Mouse (Mus musculus) liver, embryonic 14.5 days (tissue): Measurements from ENCODE around the gene Rom1. TPM values are rescaled to one million over a fixed set of nuclear protein-coding genes. Genes with fewer than 3 reads are reported as not detected.

Source experiments
- ATAC-seq: fragments of 200-750 bp; cut with Nextera tagmentation; 2 replicates; pipeline ENCODE4 v1.8.0; 2017; ENCODE audit warnings: moderate number of reproducible peaks, mild to moderate bottlenecking, moderate library complexity; ENCODE audit not compliant: insufficient read depth
- DNase-seq, 3 experiments: peaks; one replicate each; pipeline ENCODE4 v3.0.0-alpha.2; 2012 to 2013; ENCODE audit warnings: low read depth in 3 of 3, low spot score in 3 of 3
- H3K27ac ChIP-seq: fragments of 300-500 bp; sonication (generic); 2 replicates; pipeline ENCODE4 v1.5.1; 2014; ENCODE audit warnings: moderate library complexity, mild to moderate bottlenecking, control low read depth, inconsistent platforms
- H3K27me3 ChIP-seq: fragments of 300-500 bp; sonication (generic); 2 replicates; pipeline ENCODE4 v1.6.1; 2014; ENCODE audit warnings: mild to moderate bottlenecking, low read length, moderate library complexity; ENCODE audit not compliant: control insufficient read depth, insufficient read depth
- H3K36me3 ChIP-seq: fragments of 300-500 bp; sonication (generic); replicated peaks from 2 replicates; pipeline ENCODE4 v1.6.1; 2014; ENCODE audit warnings: low read depth; ENCODE audit not compliant: control insufficient read depth, insufficient read depth
- H3K4me1 ChIP-seq, 2 experiments: fragments of 200-500 bp in 1 of 2; fragments of 300-500 bp in 1 of 2; sonication (generic) in 1 of 2; replicated peaks; 2 replicates each; pipeline ENCODE4 v1.6.1; 2012 to 2014; ENCODE audit warnings: antibody characterized with exemption in 1 of 2, inconsistent platforms in 1 of 2, low read length in 1 of 2; ENCODE audit not compliant: control insufficient read depth in 2 of 2, insufficient read depth in 2 of 2
- H3K4me2 ChIP-seq: fragments of 300-500 bp; sonication (generic); 2 replicates; pipeline ENCODE4 v1.6.1; 2014; ENCODE audit warnings: low read depth, mild to moderate bottlenecking, control low read depth, moderate library complexity
- H3K4me3 ChIP-seq, 2 experiments: fragments of 200-500 bp in 1 of 2; fragments of 300-500 bp in 1 of 2; sonication (generic) in 1 of 2; 2 replicates each; pipeline ENCODE4 v1.5.1; 2012 to 2014; ENCODE audit warnings: low read depth in 2 of 2, low read length in 2 of 2, mild to moderate bottlenecking in 2 of 2, control low read depth in 1 of 2, inconsistent platforms in 1 of 2, moderate library complexity in 1 of 2; ENCODE audit not compliant: insufficient read depth in 1 of 2
- H3K9ac ChIP-seq: fragments of 300-500 bp; sonication (generic); replicated peaks from 2 replicates; pipeline ENCODE4 v1.6.1; 2014; ENCODE audit warnings: mild to moderate bottlenecking, control low read depth, moderate library complexity
- H3K9me3 ChIP-seq: fragments of 300-500 bp; sonication (generic); 2 replicates; pipeline ENCODE4 v1.6.1; 2016; ENCODE audit warnings: low read length, mixed read lengths; ENCODE audit not compliant: control insufficient read depth
- CTCF ChIP-seq: IDR thresholded peaks from 2 replicates; pipeline ENCODE4 v1.5.1; 2016; ENCODE audit warnings: antibody characterized with exemption, low read depth, control low read depth
- EP300 ChIP-seq: IDR thresholded peaks from 2 replicates; pipeline ENCODE4 v1.6.1; 2016; ENCODE audit warnings: antibody characterized with exemption, low read depth
- WGBS: fragments of 180-500 bp; shearing (Covaris S2); extraction: QIAGEN DNeasy Blood & Tissue Kit; methylation state at CpG from one replicate; pipeline ENCODE4 v1.1.7; 2014; ENCODE audit not compliant: insufficient replicate concordance; 5-methylcytosine and 5-hydroxymethylcytosine counted together
- polyA plus RNA-seq, 2 experiments: library from polyadenylated mRNA; depleted of rRNA in 1 of 2; stranded (reverse) in 1 of 2; unstranded in 1 of 2; fragments of >200 nt; fragmentation: Nextera tagmentation in 1 of 2; extraction: Ambion mirVana in 1 of 2; gene quantifications; 2 replicates each; pipeline versions ENCODE4 v1.2.1 to v1.2.3; 2012 to 2014

Gene Rom1
- polyA plus RNA-seq, 2 experiments = 1.4 to 2.8 TPM

GRCm38 (mm10) chr19:8926766-8927165 lies 2.4 kb downstream of the Rom1 start:
- 57% methylated on average over 2 of the region's 2 CpGs for WGBS
- Histone ChIP-seq H3K27me3 (no peaks in the 10 kb centered on the region), H3K4me1 (peaks cover 27 to 37% of the 10 kb centered on the region in 2 experiments), H3K4me3 (no peak overlapping the region), H3K27ac (no peak overlapping the region), H3K36me3 (peaks cover 8% of the 10 kb centered on the region), H3K9me3 (no peaks in the 10 kb centered on the region), H3K9ac (no peak overlapping the region), H3K4me2 (no peak overlapping the region)
- TF ChIP-seq EP300 (no peak), CTCF (no peak)
- no peak for DNase-seq
- ATAC-seq = no peak

- ATAC-seq = no peak
- Histone ChIP-seq H3K4me3 (peak overlapping the region in 1 of 2 experiments; percentile 85; a peak in 2 of 4 replicates), H3K36me3 (peaks cover 4% of the 10 kb centered on the region), H3K4me2 (peak overlapping the region; percentile 98), H3K4me1 (peaks cover 17 to 22% of the 10 kb centered on the region in 2 experiments), H3K27ac (peak overlapping the region; percentile 92; the same call in 1 of the 2 replicates), H3K9me3 (no peaks in the 10 kb centered on the region), H3K27me3 (no peaks in the 10 kb centered on the region), H3K9ac (peak overlapping the region; percentile 75)
- 71% methylated on average over 9 of the region's 9 CpGs for WGBS
- DNase-seq = no peak
- no peak for TF ChIP-seq CTCF
- no peak for TF ChIP-seq EP300
These were observed 7.4 kb downstream of the Rom1 start for GRCm38 (mm10) chr19:8921741-8922140.

- 3% methylated on average over 6 of the region's 6 CpGs for WGBS
- H3K36me3 ChIP-seq = peaks cover 11% of the 10 kb centered on the region
- peak overlapping the region; percentile 98 for H3K4me2 ChIP-seq
- H3K27ac ChIP-seq = peak overlapping the region; percentile 92
- no peaks in the 10 kb centered on the region for H3K9me3 ChIP-seq
- H3K27me3 ChIP-seq = no peaks in the 10 kb centered on the region
- ATAC-seq = no peak
- H3K4me3 ChIP-seq = peak overlapping the region; percentile 85 to 94
- DNase-seq = peak; percentile 65 to 70 (median 68)
- peaks cover 17 to 19% of the 10 kb centered on the region in 2 experiments for H3K4me1 ChIP-seq
- H3K9ac ChIP-seq = peak overlapping the region; percentile 75
- TF ChIP-seq CTCF (no peak), EP300 (no peak)
These were observed 8.3 kb downstream of the Rom1 start for GRCm38 (mm10) chr19:8920836-8921291.

- H3K27me3 ChIP-seq = no peaks in the 10 kb centered on the region
- H3K27ac ChIP-seq = peak within 1 kb of the TSS; percentile 92
- H3K9ac ChIP-seq = peak within 1 kb of the TSS; percentile 75
- DNase-seq = peak; percentile 81 to 82 (median 81)
- WGBS = 1% methylated on average over 49 of the region's 50 CpGs
- no peaks in the 10 kb centered on the region for H3K9me3 ChIP-seq
- H3K4me3 ChIP-seq = peak within 1 kb of the TSS; percentile 85 to 94
- peaks cover 18% of the 10 kb centered on the region for H3K36me3 ChIP-seq
- peak; percentile 95 for ATAC-seq
- peaks cover 17 to 19% of the 10 kb centered on the region in 2 experiments for H3K4me1 ChIP-seq
- TF ChIP-seq EP300 (no peak), CTCF (no peak)
- H3K4me2 ChIP-seq = peak within 1 kb of the TSS; percentile 98
These were observed 9.0 kb downstream of the Rom1 start, which contains the start of gene B3gat3 for GRCm38 (mm10) chr19:8920073-8920736. TSS of gene B3gat3 (plus strand) at chr19:8920374.

GRCm38 (mm10) chr19:8919684-8920072 lies 9.5 kb downstream of the Rom1 start:
- H3K27me3 ChIP-seq = no peaks in the 10 kb centered on the region
- DNase-seq = no peak
- no peak for TF ChIP-seq EP300
- no peak for TF ChIP-seq CTCF
- peaks cover 23% of the 10 kb centered on the region for H3K36me3 ChIP-seq
- H3K4me3 ChIP-seq = peak overlapping the region; percentile 85 to 94
- ATAC-seq = no peak
- H3K27ac ChIP-seq = peak overlapping the region; percentile 92
- 67% methylated on average over 6 of the region's 6 CpGs for WGBS
- H3K4me1 ChIP-seq = peaks cover 17 to 19% of the 10 kb centered on the region in 2 experiments
- H3K9me3 ChIP-seq = no peaks in the 10 kb centered on the region
- peak overlapping the region; percentile 75 for H3K9ac ChIP-seq
- H3K4me2 ChIP-seq = peak overlapping the region; percentile 98
